Mouse (Mus musculus) kidney, adult 2 months (tissue): ENCODE data around the gene Olig3. TPM values are rescaled to one million over a fixed set of nuclear protein-coding genes. Genes with fewer than 3 reads are reported as not detected.

Experiments used
- DNase-seq: peaks from one replicate; pipeline ENCODE4 v3.0.0; 2021
- H3K27ac ChIP-seq: fragments of 200-500 bp; 2 replicates; pipeline ENCODE4 v1.5.1; 2012; ENCODE audit warnings: low read depth, low read length, control low read depth, inconsistent platforms; ENCODE audit not compliant: insufficient read depth
- H3K27me3 ChIP-seq: fragments of 200-500 bp; replicated peaks from 2 replicates; pipeline ENCODE4 v1.6.1; 2012; ENCODE audit warnings: mild to moderate bottlenecking, moderate library complexity, low read length, inconsistent platforms; ENCODE audit not compliant: control insufficient read depth, insufficient read depth
- H3K36me3 ChIP-seq: fragments of 200-500 bp; 2 replicates; pipeline ENCODE4 v1.6.1; 2012; ENCODE audit warnings: mild to moderate bottlenecking, moderate library complexity, low read length, inconsistent platforms; ENCODE audit not compliant: control insufficient read depth, insufficient read depth
- H3K4me1 ChIP-seq: fragments of 200-500 bp; 2 replicates; pipeline ENCODE4 v1.6.1; 2011; ENCODE audit warnings: low read length; ENCODE audit not compliant: control insufficient read depth, insufficient read depth
- H3K4me3 ChIP-seq: fragments of 200-500 bp; 2 replicates; pipeline ENCODE4 v1.5.1; 2011; ENCODE audit warnings: mild to moderate bottlenecking, low read depth, low read length, control low read depth; ENCODE audit not compliant: insufficient read depth
- CTCF ChIP-seq: fragments of 200-500 bp; conservative IDR thresholded peaks from 2 replicates; pipeline ENCODE4 v1.5.1; 2011; ENCODE audit warnings: low read depth, mild to moderate bottlenecking, control low read depth, low read length, moderate library complexity, mixed read lengths; ENCODE audit not compliant: insufficient read depth, insufficient read length
- WGBS: fragments of 180-500 bp; shearing (Covaris S2); methylation state at CpG from one replicate; pipeline ENCODE4 v1.1.7; 2018; 5-methylcytosine and 5-hydroxymethylcytosine counted together
- polyA plus RNA-seq: library from polyadenylated mRNA; depleted of rRNA; stranded (reverse); fragments of >200 nt; gene quantifications from 2 replicates; pipeline ENCODE4 v1.2.3, GENCODE M21; 2012; rRNA removed

Olig3 gene
- polyA plus RNA-seq, 1 experiment: not detected

DNA sequence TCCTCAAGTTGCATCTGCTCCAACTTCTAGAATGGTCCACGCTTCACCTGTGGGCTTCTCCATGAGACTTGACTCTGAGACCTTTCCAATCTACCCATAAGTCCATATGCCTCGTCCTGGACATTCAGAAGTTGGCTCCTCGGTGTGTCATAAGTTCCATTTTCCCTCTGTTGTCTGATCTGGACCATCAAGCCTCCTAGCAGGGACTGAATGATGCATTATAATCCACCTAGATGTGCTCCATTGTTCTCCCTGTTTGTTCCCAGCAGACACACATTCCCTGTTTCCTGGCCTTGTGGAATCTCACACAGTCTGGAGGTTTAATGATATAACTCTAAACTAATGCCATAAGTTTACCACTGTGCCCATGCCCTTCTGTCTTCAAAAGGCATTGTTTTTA is 50.8 kb downstream of the Olig3 start:
- Histone ChIP-seq H3K36me3 (no peaks in the 10 kb centered on the region), H3K4me3 (no peak overlapping the region), H3K27ac (no peak overlapping the region), H3K27me3 (no peaks in the 10 kb centered on the region), H3K4me1 (no peaks in the 10 kb centered on the region)
- WGBS: 90% methylated on average over 3 of the region's 3 CpGs
- no peak for TF ChIP-seq CTCF
- DNase-seq: no peak

Other genes starting within 250 kb of the Olig3 start
- 17.2 and 23.9 TPM in 2 replicates for gene Ifngr1, start 235.4 kb downstream of the Olig3 start, polyA plus RNA-seq